Mouse (Mus musculus) forebrain, embryonic 16.5 days (tissue): ENCODE measurements around the gene Rft1. TPM values are rescaled to one million over a fixed set of nuclear protein-coding genes. Genes with fewer than 3 reads are reported as not detected.

Experiments used
- ATAC-seq: fragments of 200-750 bp; cut with Nextera tagmentation; 2 replicates; pipeline ENCODE4 v1.8.0; 2017; ENCODE audit warnings: mild to moderate bottlenecking, moderate library complexity
- H3K27ac ChIP-seq: fragments of 300-500 bp; sonication (generic); 2 replicates; pipeline ENCODE4 v1.5.1; 2014; ENCODE audit warnings: low read length, control low read depth
- H3K27me3 ChIP-seq: fragments of 300-500 bp; sonication (generic); replicated peaks from 2 replicates; pipeline ENCODE4 v1.6.1; 2014; ENCODE audit warnings: low read length; ENCODE audit not compliant: control insufficient read depth, insufficient read depth
- H3K36me3 ChIP-seq: fragments of 300-500 bp; sonication (generic); 2 replicates; pipeline ENCODE4 v1.6.1; 2014; ENCODE audit not compliant: control insufficient read depth, insufficient read depth
- H3K4me1 ChIP-seq: fragments of 300-500 bp; sonication (generic); replicated peaks from 2 replicates; pipeline ENCODE4 v1.6.1; 2014; ENCODE audit warnings: low read length; ENCODE audit not compliant: control insufficient read depth, insufficient read depth
- H3K4me2 ChIP-seq: fragments of 300-500 bp; sonication (generic); 2 replicates; pipeline ENCODE4 v1.6.1; 2014; ENCODE audit warnings: mild to moderate bottlenecking, low read length, control low read depth
- H3K4me3 ChIP-seq: fragments of 300-500 bp; sonication (generic); replicated peaks from 2 replicates; pipeline ENCODE4 v1.5.1; 2014; ENCODE audit warnings: mild to moderate bottlenecking, low read length, control low read depth
- H3K9ac ChIP-seq: fragments of 300-500 bp; sonication (generic); replicated peaks from 2 replicates; pipeline ENCODE4 v1.6.1; 2014; ENCODE audit warnings: low read depth, low read length, control low read depth
- H3K9me3 ChIP-seq: fragments of 300-500 bp; sonication (generic); 2 replicates; pipeline ENCODE4 v1.6.1; 2016; ENCODE audit warnings: low read length; ENCODE audit not compliant: control insufficient read depth
- WGBS: fragments of 180-500 bp; shearing (Covaris S2); extraction: QIAGEN DNeasy Blood & Tissue Kit; methylation state at CpG from one replicate; pipeline ENCODE4 v1.1.7; 2014; 5-methylcytosine and 5-hydroxymethylcytosine counted together
- polyA plus RNA-seq: library from polyadenylated mRNA; unstranded; fragments of >200 nt; fragmentation: Nextera tagmentation; extraction: Ambion mirVana; gene quantifications from 2 replicates; pipeline ENCODE4 v1.2.1, GENCODE M21; 2015

The Rft1 gene
- polyA plus RNA-seq, 1 experiment from 2014 or later, result 8.5 TPM

- Histone ChIP-seq H3K4me1 (peaks cover 13% of the 10 kb centered on the region), H3K9me3 (no peaks in the 10 kb centered on the region), H3K9ac (peak overlapping the region; percentile 66), H3K4me3 (peak overlapping the region; percentile 64), H3K36me3 (no peaks in the 10 kb centered on the region), H3K27me3 (no peaks in the 10 kb centered on the region; the same call in 1 of the 2 replicates), H3K4me2 (peak overlapping the region; percentile 69), H3K27ac (peak overlapping the region; percentile 20; the same call in 1 of the 2 replicates)
- WGBS, result 65% methylated on average over 12 of the region's 12 CpGs
- ATAC-seq, result peak; percentile 24
These were observed 27.1 kb upstream of the Rft1 start for GRCm38 (mm10) chr14:30626756-30627742.

GRCm38 (mm10) chr14:30628235-30628634 lies 25.9 kb upstream of the Rft1 start:
- Histone ChIP-seq H3K36me3 (no peaks in the 10 kb centered on the region), H3K9me3 (no peaks in the 10 kb centered on the region), H3K27me3 (no peaks in the 10 kb centered on the region; the same call in 1 of the 2 replicates), H3K4me2 (no peak overlapping the region), H3K9ac (no peak overlapping the region), H3K4me3 (no peak overlapping the region), H3K4me1 (peaks cover 13% of the 10 kb centered on the region), H3K27ac (no peak overlapping the region)
- ATAC-seq, result no peak
- WGBS, result 89% methylated on average over 5 of the region's 5 CpGs

GRCm38 (mm10) chr14:30629839-30630238 lies 24.3 kb upstream of the Rft1 start:
- no peaks in the 10 kb centered on the region for H3K9me3 ChIP-seq
- no peaks in the 10 kb centered on the region for H3K36me3 ChIP-seq
- H3K4me1 ChIP-seq, result peaks cover 13% of the 10 kb centered on the region
- no peak overlapping the region for H3K9ac ChIP-seq
- H3K4me2 ChIP-seq, result no peak overlapping the region
- 49% methylated on average over 4 of the region's 4 CpGs for WGBS
- no peak overlapping the region for H3K4me3 ChIP-seq
- ATAC-seq, result no peak
- no peaks in the 10 kb centered on the region; the same call in 1 of the 2 replicates for H3K27me3 ChIP-seq
- H3K27ac ChIP-seq, result no peak overlapping the region

GRCm38 (mm10) chr14:30630811-30631576 lies 23.2 kb upstream of the Rft1 start:
- no peak for ATAC-seq
- 72% methylated on average over 5 of the region's 5 CpGs for WGBS
- Histone ChIP-seq H3K4me1 (peaks cover 7% of the 10 kb centered on the region), H3K4me3 (no peak overlapping the region), H3K27me3 (no peaks in the 10 kb centered on the region; the same call in 1 of the 2 replicates), H3K36me3 (no peaks in the 10 kb centered on the region), H3K9me3 (no peaks in the 10 kb centered on the region), H3K4me2 (no peak overlapping the region), H3K27ac (no peak overlapping the region), H3K9ac (no peak overlapping the region)

- Histone ChIP-seq H3K27ac (no peak overlapping the region), H3K9me3 (no peaks in the 10 kb centered on the region), H3K27me3 (no peaks in the 10 kb centered on the region), H3K9ac (no peak overlapping the region), H3K4me1 (no peaks in the 10 kb centered on the region), H3K36me3 (no peaks in the 10 kb centered on the region), H3K4me2 (no peak overlapping the region), H3K4me3 (no peak overlapping the region)
- WGBS, result 56% methylated on average over 2 of the region's 2 CpGs
- no peak for ATAC-seq
These were observed 22.3 kb upstream of the Rft1 start for GRCm38 (mm10) chr14:30631834-30632233.

- 80% methylated on average over 7 of the region's 7 CpGs for WGBS
- Histone ChIP-seq H3K4me3 (no peak overlapping the region), H3K36me3 (no peaks in the 10 kb centered on the region), H3K4me2 (no peak overlapping the region), H3K9me3 (no peaks in the 10 kb centered on the region), H3K4me1 (no peaks in the 10 kb centered on the region), H3K9ac (no peak overlapping the region), H3K27me3 (no peaks in the 10 kb centered on the region), H3K27ac (no peak overlapping the region)
- no peak for ATAC-seq
These were observed 20.5 kb upstream of the Rft1 start for GRCm38 (mm10) chr14:30633708-30634107.

- no peak overlapping the region for H3K4me3 ChIP-seq
- no peak overlapping the region for H3K4me2 ChIP-seq
- no peaks in the 10 kb centered on the region for H3K36me3 ChIP-seq
- H3K27ac ChIP-seq, result no peak overlapping the region
- no peak for ATAC-seq
- H3K9ac ChIP-seq, result no peak overlapping the region
- WGBS, result 92% methylated on average over 1 of the region's 1 CpGs
- no peaks in the 10 kb centered on the region for H3K4me1 ChIP-seq
- H3K27me3 ChIP-seq, result no peaks in the 10 kb centered on the region
- no peaks in the 10 kb centered on the region for H3K9me3 ChIP-seq
These were observed 19.7 kb upstream of the Rft1 start for GRCm38 (mm10) chr14:30634418-30634817.

- Histone ChIP-seq H3K36me3 (no peaks in the 10 kb centered on the region), H3K4me2 (no peak overlapping the region), H3K4me1 (no peaks in the 10 kb centered on the region), H3K27ac (no peak overlapping the region), H3K4me3 (no peak overlapping the region), H3K9me3 (no peaks in the 10 kb centered on the region), H3K9ac (no peak overlapping the region), H3K27me3 (no peaks in the 10 kb centered on the region)
- no peak for ATAC-seq
- 83% methylated on average over 13 of the region's 13 CpGs for WGBS
These were observed 18.8 kb upstream of the Rft1 start for GRCm38 (mm10) chr14:30635219-30635910.

GRCm38 (mm10) chr14:30636499-30636898 lies 17.7 kb upstream of the Rft1 start:
- ATAC-seq, result no peak
- no peaks in the 10 kb centered on the region for H3K36me3 ChIP-seq
- 87% methylated on average over 9 of the region's 9 CpGs for WGBS
- H3K9me3 ChIP-seq, result no peaks in the 10 kb centered on the region
- no peaks in the 10 kb centered on the region for H3K27me3 ChIP-seq
- H3K4me3 ChIP-seq, result no peak overlapping the region
- no peak overlapping the region for H3K4me2 ChIP-seq
- no peak overlapping the region for H3K9ac ChIP-seq
- no peak overlapping the region for H3K27ac ChIP-seq
- H3K4me1 ChIP-seq, result no peaks in the 10 kb centered on the region
